Mouse (Mus musculus): ENCODE data around the gene Prune2. TPM values are rescaled to one million over a fixed set of nuclear protein-coding genes. Genes with fewer than 3 reads are reported as not detected.

Gene Prune2
- polyA plus RNA-seq, 1 experiment from 2014 or later, result 2.6 TPM

- Histone ChIP-seq H3K4me1 (ENCODE audit: control insufficient read depth, insufficient read depth, low read length) (no peaks in the 10 kb centered on the region), H3K4me2 (ENCODE audit: low read depth) (no peak overlapping the region), H3K4me3 (ENCODE audit: low read depth, low read length) (no peak overlapping the region), H3K27me3 (ENCODE audit: control insufficient read depth, insufficient read depth, low read length) (no peaks in the 10 kb centered on the region), H3K9ac (ENCODE audit: low read length) (no peak overlapping the region), H3K9me3 (ENCODE audit: control insufficient read depth, low read length) (no peaks in the 10 kb centered on the region), H3K27ac (ENCODE audit: low read depth, low read length) (no peak overlapping the region), H3K36me3 (ENCODE audit: control insufficient read depth, insufficient read depth, low read length) (no peaks in the 10 kb centered on the region)
- DNase-seq (ENCODE audit: low spot score) (no peak), ATAC-seq (ENCODE audit: insufficient read depth, low FRiP score, low TSS enrichment) (no peak)
- 89% methylated on average over 2 of the region's 2 CpGs for WGBS
Observed at GRCm38 (mm10) chr19:17263181-17263580, 307.3 kb downstream of the Prune2 start.

GRCm38 (mm10) chr19:17263679-17264370, 307.9 kb downstream of the Prune2 start:
- no peaks in the 10 kb centered on the region for H3K27me3 ChIP-seq (ENCODE audit: control insufficient read depth, insufficient read depth, low read length)
- H3K4me2 ChIP-seq (ENCODE audit: low read depth), result no peak overlapping the region
- WGBS, result 88% methylated on average over 13 of the region's 13 CpGs
- no peaks in the 10 kb centered on the region for H3K4me1 ChIP-seq (ENCODE audit: control insufficient read depth, insufficient read depth, low read length)
- H3K36me3 ChIP-seq (ENCODE audit: control insufficient read depth, insufficient read depth, low read length), result no peaks in the 10 kb centered on the region
- DNase-seq (ENCODE audit: low spot score), result no peak
- no peaks in the 10 kb centered on the region for H3K9me3 ChIP-seq (ENCODE audit: control insufficient read depth, low read length)
- no peak overlapping the region for H3K9ac ChIP-seq (ENCODE audit: low read length)
- no peak overlapping the region for H3K4me3 ChIP-seq (ENCODE audit: low read depth, low read length)
- no peak overlapping the region for H3K27ac ChIP-seq (ENCODE audit: low read depth, low read length)
- no peak for ATAC-seq (ENCODE audit: insufficient read depth, low FRiP score, low TSS enrichment)

GRCm38 (mm10) chr19:17264481-17265196, 308.7 kb downstream of the Prune2 start:
- ATAC-seq (ENCODE audit: insufficient read depth, low FRiP score, low TSS enrichment), result no peak
- H3K4me2 ChIP-seq (ENCODE audit: low read depth), result no peak overlapping the region
- H3K9me3 ChIP-seq (ENCODE audit: control insufficient read depth, low read length), result no peaks in the 10 kb centered on the region
- WGBS, result 90% methylated on average over 9 of the region's 9 CpGs
- H3K4me3 ChIP-seq (ENCODE audit: low read depth, low read length), result no peak overlapping the region
- no peaks in the 10 kb centered on the region for H3K27me3 ChIP-seq (ENCODE audit: control insufficient read depth, insufficient read depth, low read length)
- H3K27ac ChIP-seq (ENCODE audit: low read depth, low read length), result no peak overlapping the region
- H3K4me1 ChIP-seq (ENCODE audit: control insufficient read depth, insufficient read depth, low read length), result no peaks in the 10 kb centered on the region
- no peak overlapping the region for H3K9ac ChIP-seq (ENCODE audit: low read length)
- no peak for DNase-seq (ENCODE audit: low spot score)
- H3K36me3 ChIP-seq (ENCODE audit: control insufficient read depth, insufficient read depth, low read length), result no peaks in the 10 kb centered on the region

GRCm38 (mm10) chr19:17268669-17269068, 312.8 kb downstream of the Prune2 start:
- no peaks in the 10 kb centered on the region for H3K4me1 ChIP-seq (ENCODE audit: control insufficient read depth, insufficient read depth, low read length)
- no peak for DNase-seq (ENCODE audit: low spot score)
- H3K9ac ChIP-seq (ENCODE audit: low read length), result no peak overlapping the region
- no peak for ATAC-seq (ENCODE audit: insufficient read depth, low FRiP score, low TSS enrichment)
- no peak overlapping the region for H3K4me3 ChIP-seq (ENCODE audit: low read depth, low read length)
- no peaks in the 10 kb centered on the region for H3K36me3 ChIP-seq (ENCODE audit: control insufficient read depth, insufficient read depth, low read length)
- no peak overlapping the region for H3K27ac ChIP-seq (ENCODE audit: low read depth, low read length)
- WGBS, result 92% methylated on average over 4 of the region's 4 CpGs
- H3K27me3 ChIP-seq (ENCODE audit: control insufficient read depth, insufficient read depth, low read length), result no peaks in the 10 kb centered on the region
- no peaks in the 10 kb centered on the region for H3K9me3 ChIP-seq (ENCODE audit: control insufficient read depth, low read length)
- H3K4me2 ChIP-seq (ENCODE audit: low read depth), result no peak overlapping the region

DNA sequence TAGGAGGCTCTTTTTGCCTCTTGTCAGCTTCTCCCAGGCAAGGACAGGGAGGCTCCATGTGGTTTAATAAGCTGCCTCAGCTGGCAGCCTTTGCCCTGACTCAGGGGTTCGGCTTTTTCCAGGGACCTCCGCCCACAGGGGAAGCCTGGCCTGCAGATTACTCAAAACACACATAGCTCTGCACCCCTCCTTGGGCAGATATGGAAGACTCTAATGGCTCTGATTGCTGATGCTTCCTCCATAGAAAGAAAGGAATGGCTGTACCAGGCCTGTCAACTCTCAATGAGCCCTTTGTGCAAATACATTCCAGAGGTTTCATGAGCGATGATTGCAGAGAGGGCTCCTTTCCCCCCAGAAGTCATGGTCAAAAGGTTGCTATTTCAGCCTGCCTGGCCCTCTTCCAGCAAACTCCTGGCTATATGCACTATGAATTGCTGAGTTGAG, 315.3 kb downstream of the Prune2 start:
- Histone ChIP-seq H3K4me1 (ENCODE audit: control insufficient read depth, insufficient read depth, low read length) (no peaks in the 10 kb centered on the region), H3K9me3 (ENCODE audit: control insufficient read depth, low read length) (no peaks in the 10 kb centered on the region), H3K36me3 (ENCODE audit: control insufficient read depth, insufficient read depth, low read length) (no peaks in the 10 kb centered on the region), H3K27ac (ENCODE audit: low read depth, low read length) (no peak overlapping the region), H3K4me2 (ENCODE audit: low read depth) (no peak overlapping the region), H3K27me3 (ENCODE audit: control insufficient read depth, insufficient read depth, low read length) (no peaks in the 10 kb centered on the region), H3K4me3 (ENCODE audit: low read depth, low read length) (no peak overlapping the region), H3K9ac (ENCODE audit: low read length) (no peak overlapping the region)
- WGBS, result 45% methylated on average over 3 of the region's 3 CpGs
- no peak for ATAC-seq (ENCODE audit: insufficient read depth, low FRiP score, low TSS enrichment)
- DNase-seq (ENCODE audit: low spot score), result peak; percentile 61

GRCm38 (mm10) chr19:17272988-17273387, 317.1 kb downstream of the Prune2 start:
- no peak overlapping the region for H3K4me3 ChIP-seq (ENCODE audit: low read depth, low read length)
- DNase-seq (ENCODE audit: low spot score), result no peak
- 92% methylated on average over 2 of the region's 2 CpGs for WGBS
- H3K4me1 ChIP-seq (ENCODE audit: control insufficient read depth, insufficient read depth, low read length), result no peaks in the 10 kb centered on the region
- H3K27me3 ChIP-seq (ENCODE audit: control insufficient read depth, insufficient read depth, low read length), result no peaks in the 10 kb centered on the region
- no peak overlapping the region for H3K4me2 ChIP-seq (ENCODE audit: low read depth)
- no peak overlapping the region for H3K9ac ChIP-seq (ENCODE audit: low read length)
- ATAC-seq (ENCODE audit: insufficient read depth, low FRiP score, low TSS enrichment), result no peak
- no peaks in the 10 kb centered on the region for H3K36me3 ChIP-seq (ENCODE audit: control insufficient read depth, insufficient read depth, low read length)
- H3K27ac ChIP-seq (ENCODE audit: low read depth, low read length), result no peak overlapping the region
- H3K9me3 ChIP-seq (ENCODE audit: control insufficient read depth, low read length), result no peaks in the 10 kb centered on the region

Other genes with a start within 250 kb of the Prune2 start
- 8.2 and 11.3 TPM in 2 replicates for gene Vps13a, start 175.2 kb upstream of the Prune2 start, polyA plus RNA-seq (2014; fragmentation: Nextera tagmentation; extraction: Ambion mirVana)
- gene Foxb2, start 82.3 kb upstream of the Prune2 start, polyA plus RNA-seq (2014; fragmentation: Nextera tagmentation; extraction: Ambion mirVana), result 0.16 TPM in 1 of 2 replicates, not detected in the other